Mouse (Mus musculus): ENCODE measurements around the gene Rgs7bp. TPM values are rescaled to one million over a fixed set of nuclear protein-coding genes. Genes with fewer than 3 reads are reported as not detected.

The Rgs7bp gene
- total RNA-seq (2014; rRNA removed): 13.1 and 16.8 TPM in 2 replicates
- 6.9 and 7.2 TPM in 2 replicates for polyA plus RNA-seq (2015; fragmentation: Nextera tagmentation; extraction: Ambion mirVana)

GRCm38 (mm10) chr13:105054181-105054940 is at the start of gene Rgs7bp:
Gene Rgs7bp, minus strand, starts transcription at chr13:105054930.
- H3K27ac ChIP-seq (ENCODE audit: low read depth, low read length): peak within 1 kb of the TSS; percentile 79
- peak within 1 kb of the TSS; percentile 67 for H3K9ac ChIP-seq (replicated peaks; ENCODE audit: low read length, poor library complexity, severe bottlenecking)
- H3K4me1 ChIP-seq (ENCODE audit: insufficient read depth, low read length): 0 out of 2 replicates have a peak, but pooled peaks cover 3% of the 10 kb centered on the region
- peak within 1 kb of the TSS; percentile 77 for H3K4me2 ChIP-seq (ENCODE audit: low read depth, low read length, poor library complexity, severe bottlenecking)
- under 1% methylated on average over 72 of the region's 75 CpGs for WGBS
- ATAC-seq (ENCODE audit: low FRiP score): peak; percentile 88
- peak; percentile 82 for DNase-seq (ENCODE audit: low spot score)
- no peaks in the 10 kb centered on the region for H3K27me3 ChIP-seq (ENCODE audit: insufficient read depth, low read length)
- TF ChIP-seq CTCF (IDR thresholded peaks at IDR 0.05): peak; percentile 35
- no peaks in the 10 kb centered on the region for H3K36me3 ChIP-seq (ENCODE audit: insufficient read depth, low read length)
- no peaks in the 10 kb centered on the region for H3K9me3 ChIP-seq (ENCODE audit: low read length)
- peak within 1 kb of the TSS; percentile 59 for H3K4me3 ChIP-seq (ENCODE audit: low read depth, low read length)

GRCm38 (mm10) chr13:105104385-105104784 is 49.7 kb upstream of the Rgs7bp start:
- Histone ChIP-seq H3K36me3 (ENCODE audit: insufficient read depth, low read length) (no peaks in the 10 kb centered on the region), H3K27me3 (ENCODE audit: insufficient read depth, low read length) (no peaks in the 10 kb centered on the region), H3K9ac (replicated peaks; ENCODE audit: low read length, poor library complexity, severe bottlenecking) (no peak overlapping the region), H3K4me1 (ENCODE audit: insufficient read depth, low read length) (no peaks in the 10 kb centered on the region), H3K4me3 (ENCODE audit: low read depth, low read length) (no peak overlapping the region), H3K4me2 (ENCODE audit: low read depth, low read length, poor library complexity, severe bottlenecking) (no peak overlapping the region), H3K27ac (ENCODE audit: low read depth, low read length) (no peak overlapping the region), H3K9me3 (ENCODE audit: low read length) (no peaks in the 10 kb centered on the region)
- no peak for DNase-seq (ENCODE audit: low spot score)
- WGBS: 84% methylated on average over 2 of the region's 2 CpGs
- TF ChIP-seq CTCF (IDR thresholded peaks at IDR 0.05): no peak
- no peak for ATAC-seq (ENCODE audit: low FRiP score)

- 89% methylated on average over 4 of the region's 4 CpGs for WGBS
- H3K4me3 ChIP-seq (ENCODE audit: low read depth, low read length): no peak overlapping the region
- H3K4me2 ChIP-seq (ENCODE audit: low read depth, low read length, poor library complexity, severe bottlenecking): no peak overlapping the region
- no peak overlapping the region for H3K9ac ChIP-seq (replicated peaks; ENCODE audit: low read length, poor library complexity, severe bottlenecking)
- ATAC-seq (ENCODE audit: low FRiP score) (no peak), DNase-seq (ENCODE audit: low spot score) (no peak)
- no peaks in the 10 kb centered on the region for H3K36me3 ChIP-seq (ENCODE audit: insufficient read depth, low read length)
- H3K4me1 ChIP-seq (ENCODE audit: insufficient read depth, low read length): no peaks in the 10 kb centered on the region
- H3K27ac ChIP-seq (ENCODE audit: low read depth, low read length): no peak overlapping the region
- no peak for TF ChIP-seq CTCF (IDR thresholded peaks at IDR 0.05)
- H3K9me3 ChIP-seq (ENCODE audit: low read length): no peaks in the 10 kb centered on the region
- H3K27me3 ChIP-seq (ENCODE audit: insufficient read depth, low read length): no peaks in the 10 kb centered on the region
These were observed 46.0 kb upstream of the Rgs7bp start for GRCm38 (mm10) chr13:105100705-105101104.

GRCm38 (mm10) chr13:105096316-105096715 is 41.6 kb upstream of the Rgs7bp start:
- ATAC-seq (ENCODE audit: low FRiP score): no peak
- Histone ChIP-seq H3K9ac (replicated peaks; ENCODE audit: low read length, poor library complexity, severe bottlenecking) (no peak overlapping the region), H3K9me3 (ENCODE audit: low read length) (no peaks in the 10 kb centered on the region), H3K27ac (ENCODE audit: low read depth, low read length) (no peak overlapping the region), H3K27me3 (ENCODE audit: insufficient read depth, low read length) (no peaks in the 10 kb centered on the region), H3K4me3 (ENCODE audit: low read depth, low read length) (no peak overlapping the region), H3K36me3 (ENCODE audit: insufficient read depth, low read length) (no peaks in the 10 kb centered on the region), H3K4me2 (ENCODE audit: low read depth, low read length, poor library complexity, severe bottlenecking) (no peak overlapping the region), H3K4me1 (ENCODE audit: insufficient read depth, low read length) (no peaks in the 10 kb centered on the region)
- DNase-seq (ENCODE audit: low spot score): no peak
- WGBS: 75% methylated on average over 2 of the region's 2 CpGs
- no peak for TF ChIP-seq CTCF (IDR thresholded peaks at IDR 0.05)

GRCm38 (mm10) chr13:105089276-105089675 is 34.5 kb upstream of the Rgs7bp start:
- H3K36me3 ChIP-seq (ENCODE audit: insufficient read depth, low read length): no peaks in the 10 kb centered on the region
- no peak for TF ChIP-seq CTCF (IDR thresholded peaks at IDR 0.05)
- H3K27ac ChIP-seq (ENCODE audit: low read depth, low read length): no peak overlapping the region
- H3K9ac ChIP-seq (replicated peaks; ENCODE audit: low read length, poor library complexity, severe bottlenecking): no peak overlapping the region
- no peaks in the 10 kb centered on the region for H3K4me1 ChIP-seq (ENCODE audit: insufficient read depth, low read length)
- H3K9me3 ChIP-seq (ENCODE audit: low read length): no peaks in the 10 kb centered on the region
- no peak for DNase-seq (ENCODE audit: low spot score)
- H3K4me3 ChIP-seq (ENCODE audit: low read depth, low read length): no peak overlapping the region
- H3K27me3 ChIP-seq (ENCODE audit: insufficient read depth, low read length): no peaks in the 10 kb centered on the region
- H3K4me2 ChIP-seq (ENCODE audit: low read depth, low read length, poor library complexity, severe bottlenecking): no peak overlapping the region
- no peak for ATAC-seq (ENCODE audit: low FRiP score)
- WGBS: 97% methylated on average over 3 of the region's 3 CpGs

GRCm38 (mm10) chr13:105081862-105082261 is 27.1 kb upstream of the Rgs7bp start, which contains the start of gene 4933425L06Rik:
Gene 4933425L06Rik, plus strand, starts transcription at chr13:105082122.
- ATAC-seq (ENCODE audit: low FRiP score): no peak
- Histone ChIP-seq H3K9me3 (ENCODE audit: low read length) (no peaks in the 10 kb centered on the region), H3K27me3 (ENCODE audit: insufficient read depth, low read length) (no peaks in the 10 kb centered on the region)

More at GRCm38 (mm10) chr13:105081862-105082261, 27.1 kb upstream of the Rgs7bp start, which contains the start of gene 4933425L06Rik:
- Histone ChIP-seq H3K9ac (replicated peaks; ENCODE audit: low read length, poor library complexity, severe bottlenecking) (no peak within 1 kb of the TSS), H3K27ac (ENCODE audit: low read depth, low read length) (no peak within 1 kb of the TSS), H3K4me2 (ENCODE audit: low read depth, low read length, poor library complexity, severe bottlenecking) (no peak within 1 kb of the TSS), H3K4me1 (ENCODE audit: insufficient read depth, low read length) (no peaks in the 10 kb centered on the region), H3K4me3 (ENCODE audit: low read depth, low read length) (no peak within 1 kb of the TSS), H3K36me3 (ENCODE audit: insufficient read depth, low read length) (no peaks in the 10 kb centered on the region)
- WGBS: 94% methylated on average over 10 of the region's 10 CpGs
- no peak for TF ChIP-seq CTCF (IDR thresholded peaks at IDR 0.05)
- DNase-seq (ENCODE audit: low spot score): no peak
